Mouse (Mus musculus) lung, embryonic 16.5 days (tissue): ENCODE measurements around the gene Luc7l2. TPM values are rescaled to one million over a fixed set of nuclear protein-coding genes. Genes with fewer than 3 reads are reported as not detected.

Source experiments
- ATAC-seq: fragments of 200-750 bp; cut with Nextera tagmentation; 2 replicates; pipeline ENCODE4 v1.8.0; 2017; ENCODE audit warnings: low read depth, mild to moderate bottlenecking, moderate library complexity
- H3K27ac ChIP-seq: fragments of 300-500 bp; sonication (generic); 2 replicates; pipeline ENCODE4 v1.5.1; 2014; ENCODE audit warnings: mild to moderate bottlenecking, control low read depth, low read length
- H3K27me3 ChIP-seq: fragments of 300-500 bp; sonication (generic); 2 replicates; pipeline ENCODE4 v1.6.1; 2014; ENCODE audit warnings: low read depth, low read length, mixed read lengths; ENCODE audit not compliant: control insufficient read depth, insufficient read depth
- H3K36me3 ChIP-seq: fragments of 300-500 bp; sonication (generic); 2 replicates; pipeline ENCODE4 v1.6.1; 2014; ENCODE audit warnings: low read length; ENCODE audit not compliant: control insufficient read depth, insufficient read depth
- H3K4me1 ChIP-seq: fragments of 300-500 bp; sonication (generic); replicated peaks from 2 replicates; pipeline ENCODE4 v1.6.1; 2014; ENCODE audit warnings: low read length, mixed read lengths; ENCODE audit not compliant: control insufficient read depth, insufficient read depth
- H3K4me2 ChIP-seq: fragments of 300-500 bp; sonication (generic); 2 replicates; pipeline ENCODE4 v1.6.1; 2014; ENCODE audit warnings: low read depth, low read length, control low read depth
- H3K4me3 ChIP-seq: fragments of 300-500 bp; sonication (generic); 2 replicates; pipeline ENCODE4 v1.5.1; 2014; ENCODE audit warnings: mild to moderate bottlenecking, low read length, control low read depth
- H3K9ac ChIP-seq: fragments of 300-500 bp; sonication (generic); 2 replicates; pipeline ENCODE4 v1.6.1; 2014; ENCODE audit warnings: low read length, control low read depth
- H3K9me3 ChIP-seq: fragments of 300-500 bp; sonication (generic); 2 replicates; pipeline ENCODE4 v1.6.1; 2016; ENCODE audit warnings: low read length; ENCODE audit not compliant: control insufficient read depth
- WGBS: fragments of 180-500 bp; shearing (Covaris S2); extraction: QIAGEN DNeasy Blood & Tissue Kit; methylation state at CpG from one replicate; pipeline ENCODE4 v1.1.7; 2014; 5-methylcytosine and 5-hydroxymethylcytosine counted together
- polyA plus RNA-seq: library from polyadenylated mRNA; unstranded; fragments of >200 nt; fragmentation: Nextera tagmentation; extraction: Ambion mirVana; gene quantifications from 2 replicates; pipeline ENCODE4 v1.2.1, GENCODE M21; 2015

Gene Luc7l2
- polyA plus RNA-seq, 1 experiment from 2014 or later, result 40.8 TPM

DNA sequence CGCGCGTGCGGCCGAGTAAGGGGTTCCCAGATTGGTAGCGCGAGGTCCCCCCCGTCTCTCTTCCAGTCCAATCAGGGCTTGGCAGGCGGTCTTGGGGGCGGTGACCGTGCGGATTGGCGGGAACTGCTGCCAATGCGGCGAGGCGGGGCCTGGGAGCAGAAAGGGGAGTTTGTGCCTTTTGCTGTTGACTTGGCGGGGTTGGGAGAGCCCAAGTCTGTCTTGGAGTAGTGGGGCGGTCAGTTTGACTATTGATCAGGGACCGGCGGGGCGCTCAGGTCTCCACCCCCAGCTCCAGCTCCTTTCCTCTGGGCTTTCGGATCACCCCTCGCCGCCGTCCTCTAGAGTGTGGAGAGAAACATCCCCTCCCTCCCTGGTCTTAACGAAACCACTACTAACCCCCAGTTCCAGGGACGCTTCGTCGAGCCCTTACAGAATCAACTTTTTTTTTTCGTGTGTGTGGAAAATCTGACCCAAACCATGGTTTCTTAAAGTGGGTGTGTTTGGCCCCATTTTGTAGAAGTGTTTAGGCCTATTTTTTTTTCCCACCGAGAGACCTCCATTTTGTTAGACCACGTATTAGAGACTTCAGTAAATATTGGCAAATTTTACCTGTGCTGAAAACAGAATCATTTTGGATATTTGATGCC lies 978 bp downstream of the Luc7l2 start:
- Histone ChIP-seq H3K4me2 (peak overlapping the region; percentile 67), H3K9ac (peak overlapping the region; percentile 93), H3K9me3 (no peaks in the 10 kb centered on the region), H3K27ac (peak overlapping the region; percentile 99), H3K27me3 (no peaks in the 10 kb centered on the region), H3K36me3 (no peaks in the 10 kb centered on the region), H3K4me3 (peak overlapping the region; percentile 72), H3K4me1 (peaks cover 15% of the 10 kb centered on the region)
- ATAC-seq, result peak; percentile 95
- WGBS, result under 1% methylated on average over 32 of the region's 32 CpGs

DNA sequence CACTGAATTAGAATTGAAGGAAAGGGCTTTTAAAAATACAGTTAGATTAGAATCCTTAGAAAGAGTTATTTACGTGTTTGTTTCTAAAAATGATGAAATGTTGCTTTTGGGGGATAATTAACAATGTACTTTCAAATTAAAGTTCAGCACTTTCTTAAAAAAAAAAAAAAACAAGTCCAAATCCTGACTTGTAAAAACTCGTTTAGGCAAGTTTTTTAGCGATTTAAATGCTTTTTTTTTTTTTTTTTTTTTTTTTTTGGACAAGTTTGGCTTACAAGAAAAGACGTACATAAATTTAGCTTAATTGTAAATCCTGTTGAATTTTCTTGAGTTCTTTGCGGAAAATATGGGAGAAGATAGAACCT lies 1.5 kb downstream of the Luc7l2 start:
- H3K9me3 ChIP-seq, result no peaks in the 10 kb centered on the region
- 15% methylated on average over 5 of the region's 5 CpGs for WGBS
- peak overlapping the region; percentile 67 for H3K4me2 ChIP-seq
- H3K27ac ChIP-seq, result no peak overlapping the region
- H3K4me1 ChIP-seq, result peaks cover 15% of the 10 kb centered on the region
- H3K27me3 ChIP-seq, result no peaks in the 10 kb centered on the region
- H3K4me3 ChIP-seq, result peak overlapping the region; percentile 72
- H3K9ac ChIP-seq, result no peak overlapping the region
- no peak for ATAC-seq
- H3K36me3 ChIP-seq, result peaks cover 2% of the 10 kb centered on the region; the same call in 1 of the 2 replicates

DNA sequence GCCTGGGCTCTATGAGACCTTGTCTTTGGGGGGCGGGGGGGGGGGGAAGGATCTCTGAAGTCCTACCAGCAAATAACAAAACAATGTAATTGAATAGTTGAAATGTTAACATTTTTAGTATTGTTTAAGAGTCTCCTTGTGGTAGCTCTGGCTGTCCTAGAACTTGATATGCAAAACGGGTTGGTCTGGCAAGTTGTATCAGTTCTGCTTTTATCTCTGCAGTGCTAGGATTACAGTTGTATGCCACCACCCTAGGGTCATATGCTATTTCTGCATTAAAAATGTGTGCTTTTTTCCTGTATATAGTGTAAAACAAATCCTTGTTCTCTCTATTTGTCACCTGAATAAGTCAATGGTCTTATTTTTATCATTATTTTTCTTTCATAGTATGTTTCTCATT lies 25.0 kb downstream of the Luc7l2 start:
- no peak overlapping the region for H3K27ac ChIP-seq
- H3K4me1 ChIP-seq, result no peaks in the 10 kb centered on the region
- no peak overlapping the region for H3K4me3 ChIP-seq
- ATAC-seq, result no peak
- WGBS, result 82% methylated on average over 2 of the region's 2 CpGs
- H3K27me3 ChIP-seq, result no peaks in the 10 kb centered on the region
- H3K36me3 ChIP-seq, result peaks cover 20% of the 10 kb centered on the region; the same call in 1 of the 2 replicates
- H3K9me3 ChIP-seq, result no peaks in the 10 kb centered on the region
- H3K9ac ChIP-seq, result no peak overlapping the region
- H3K4me2 ChIP-seq, result no peak overlapping the region

DNA sequence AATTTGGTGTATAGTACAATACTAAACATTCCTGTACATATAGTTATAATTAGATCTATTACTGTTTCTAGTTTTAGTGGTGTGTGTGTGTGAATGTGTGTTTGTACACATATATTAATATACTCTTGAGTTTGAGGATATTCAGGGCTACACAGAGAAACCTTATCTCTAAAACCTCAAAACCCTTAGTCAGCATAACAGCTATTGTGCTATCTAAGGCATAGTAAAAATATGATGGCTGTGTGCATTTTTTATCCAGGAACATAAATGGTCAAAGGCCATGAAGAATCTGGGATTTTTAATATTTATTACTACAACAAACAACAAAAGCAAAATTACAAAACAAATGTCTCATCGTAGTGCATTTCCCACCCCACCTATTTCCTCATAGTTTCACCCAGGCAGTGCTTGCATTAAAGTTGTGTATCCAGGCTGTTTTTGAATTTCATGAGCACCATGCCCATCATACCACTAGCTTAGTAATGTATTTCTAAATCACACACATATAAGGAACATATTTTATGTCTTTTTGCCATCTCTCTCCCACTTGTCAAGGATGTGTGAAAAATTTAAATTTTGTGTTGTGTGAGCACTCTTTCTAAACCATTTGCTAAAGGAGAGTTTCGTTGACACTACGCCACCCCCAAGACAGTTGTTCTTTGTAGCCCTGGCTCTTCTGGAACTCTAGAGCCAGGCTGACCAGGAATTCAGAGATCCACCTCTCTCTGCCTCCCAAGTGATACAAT lies 29.2 kb downstream of the Luc7l2 start:
- Histone ChIP-seq H3K4me3 (no peak overlapping the region), H3K27ac (no peak overlapping the region), H3K9me3 (no peaks in the 10 kb centered on the region), H3K27me3 (no peaks in the 10 kb centered on the region), H3K9ac (no peak overlapping the region), H3K4me2 (no peak overlapping the region), H3K36me3 (peaks cover 16% of the 10 kb centered on the region), H3K4me1 (no peaks in the 10 kb centered on the region)
- WGBS, result 97% methylated on average over 3 of the region's 3 CpGs
- no peak for ATAC-seq

DNA sequence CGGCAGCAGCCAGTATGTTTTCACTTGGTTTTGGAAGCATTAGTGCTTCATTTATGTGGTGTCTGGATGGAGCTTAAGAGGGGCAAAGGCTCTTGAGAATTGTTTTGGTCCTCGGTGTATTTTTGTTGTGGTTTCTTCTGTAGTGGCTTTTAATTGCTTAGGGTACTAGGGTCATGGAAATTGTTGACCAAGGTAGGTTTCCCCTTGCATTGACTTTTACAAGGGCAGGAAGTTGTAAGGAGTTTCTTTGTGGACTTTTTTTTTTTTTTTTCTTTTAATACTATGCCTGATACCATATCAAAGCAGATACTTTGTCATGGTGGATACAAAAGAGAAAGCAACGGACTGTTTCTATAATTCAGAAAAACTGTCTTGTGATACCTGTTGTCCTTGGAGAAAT lies 30.6 kb downstream of the Luc7l2 start:
- Histone ChIP-seq H3K9ac (no peak overlapping the region), H3K4me2 (no peak overlapping the region), H3K27ac (no peak overlapping the region), H3K4me3 (no peak overlapping the region), H3K9me3 (no peaks in the 10 kb centered on the region), H3K36me3 (peaks cover 24% of the 10 kb centered on the region), H3K4me1 (no peaks in the 10 kb centered on the region), H3K27me3 (no peaks in the 10 kb centered on the region)
- WGBS, result 89% methylated on average over 3 of the region's 3 CpGs
- ATAC-seq, result no peak

DNA sequence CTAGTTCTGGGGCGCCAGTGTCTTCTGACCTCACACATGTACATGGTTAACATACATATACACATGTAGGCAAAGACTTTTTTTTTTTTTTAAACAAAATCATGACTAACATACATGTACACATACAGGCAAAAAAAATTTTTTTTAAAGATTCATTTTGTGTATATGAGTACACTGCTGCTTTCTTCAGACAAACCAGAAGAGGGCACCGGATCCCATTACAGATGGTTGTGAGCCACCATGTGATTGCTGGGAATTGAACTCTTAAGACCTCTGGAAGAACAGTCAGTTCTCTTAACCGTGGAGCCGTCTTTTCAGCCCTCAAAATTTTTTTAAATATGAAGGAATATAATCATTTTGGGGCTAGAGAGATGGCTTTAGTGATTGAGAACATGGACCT lies 46.3 kb downstream of the Luc7l2 start:
- no peak overlapping the region for H3K27ac ChIP-seq
- no peaks in the 10 kb centered on the region for H3K27me3 ChIP-seq
- H3K4me3 ChIP-seq, result no peak overlapping the region
- H3K4me2 ChIP-seq, result no peak overlapping the region
- 85% methylated on average over 4 of the region's 4 CpGs for WGBS
- ATAC-seq, result no peak
- H3K9ac ChIP-seq, result no peak overlapping the region
- no peaks in the 10 kb centered on the region for H3K4me1 ChIP-seq
- H3K36me3 ChIP-seq, result peaks cover 22% of the 10 kb centered on the region
- no peaks in the 10 kb centered on the region for H3K9me3 ChIP-seq

DNA sequence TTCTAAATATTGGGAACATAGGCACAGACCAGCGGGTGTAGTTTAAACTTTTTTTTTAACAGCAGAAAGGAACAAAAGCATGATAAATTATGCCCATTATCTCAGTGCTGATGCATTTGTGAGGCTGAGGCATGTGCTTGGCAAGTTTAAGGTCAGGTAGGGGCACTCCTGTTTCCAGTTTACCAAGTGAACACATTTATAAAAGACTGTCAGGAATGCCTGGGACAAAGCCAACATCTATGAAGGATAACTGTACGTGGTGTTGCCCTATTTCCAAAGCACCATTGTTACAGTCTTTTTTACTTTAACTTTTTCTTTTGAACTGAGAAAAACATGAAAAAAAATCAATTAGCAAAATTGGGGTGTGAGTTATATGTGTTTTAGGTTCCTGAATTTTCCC lies 58.8 kb downstream of the Luc7l2 start:
- ATAC-seq, result no peak
- Histone ChIP-seq H3K4me3 (no peak overlapping the region), H3K4me2 (no peak overlapping the region), H3K9me3 (no peaks in the 10 kb centered on the region), H3K27me3 (no peaks in the 10 kb centered on the region), H3K9ac (no peak overlapping the region), H3K4me1 (no peaks in the 10 kb centered on the region), H3K36me3 (peaks cover 18% of the 10 kb centered on the region), H3K27ac (no peak overlapping the region)
- 69% methylated on average over 2 of the region's 2 CpGs for WGBS

DNA sequence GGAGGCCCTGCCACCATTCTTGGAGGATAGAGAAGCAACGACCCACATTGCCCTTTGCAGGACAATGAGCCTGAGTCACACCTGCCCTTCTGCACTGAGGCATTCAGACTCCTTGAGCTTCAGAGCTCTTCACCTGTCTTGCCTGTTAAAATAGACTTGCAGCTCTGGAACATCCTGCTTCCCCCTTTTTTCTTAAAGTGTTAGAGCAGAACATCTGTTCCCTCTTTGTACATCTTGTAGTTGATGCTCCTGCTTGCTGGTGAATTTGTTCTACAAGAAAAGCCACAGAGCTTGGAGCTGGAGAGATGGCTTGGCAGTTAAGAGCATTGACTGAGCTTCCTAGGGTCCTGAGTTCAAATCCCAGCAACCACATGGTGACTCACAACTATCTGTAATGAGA lies 71.3 kb downstream of the Luc7l2 start:
- no peak for ATAC-seq
- no peaks in the 10 kb centered on the region for H3K4me1 ChIP-seq
- H3K36me3 ChIP-seq, result peaks cover 20% of the 10 kb centered on the region
- no peak overlapping the region for H3K4me2 ChIP-seq
- H3K27ac ChIP-seq, result no peak overlapping the region
- H3K4me3 ChIP-seq, result no peak overlapping the region
- 76% methylated on average over 1 of the region's 1 CpGs for WGBS
- peaks cover 4% of the 10 kb centered on the region; the same call in 1 of the 2 replicates for H3K9me3 ChIP-seq
- no peaks in the 10 kb centered on the region for H3K27me3 ChIP-seq
- no peak overlapping the region for H3K9ac ChIP-seq

DNA sequence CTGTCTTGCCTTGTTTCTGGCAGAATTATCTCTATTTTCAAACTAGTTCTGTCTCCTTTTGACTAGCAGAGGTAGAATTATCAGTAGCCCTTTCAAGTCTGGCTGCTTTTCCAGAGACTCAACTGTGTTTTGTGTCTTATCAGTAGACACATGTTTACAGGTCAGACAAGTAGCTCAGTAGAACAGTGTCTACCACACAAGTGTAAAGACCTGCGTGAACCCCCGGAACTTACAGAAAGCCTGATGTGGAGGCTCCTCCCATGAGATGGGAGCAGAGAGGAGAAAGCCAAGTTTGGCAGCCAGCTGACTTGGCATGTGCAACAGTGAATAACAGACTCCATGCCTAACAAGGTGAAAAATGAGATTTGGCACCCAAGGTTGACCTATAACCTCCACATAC lies 72.3 kb downstream of the Luc7l2 start:
- Histone ChIP-seq H3K27me3 (no peaks in the 10 kb centered on the region), H3K9me3 (0 out of 2 replicates have a peak, but pooled peaks cover 2% of the 10 kb centered on the region), H3K27ac (no peak overlapping the region), H3K4me3 (no peak overlapping the region), H3K4me2 (no peak overlapping the region), H3K36me3 (peaks cover 10% of the 10 kb centered on the region), H3K9ac (no peak overlapping the region), H3K4me1 (no peaks in the 10 kb centered on the region)
- no peak for ATAC-seq
- 50% methylated on average over 2 of the region's 2 CpGs for WGBS
